ENCODE assay signal across 13 mouse cellular contexts in the genomic region with DNA sequence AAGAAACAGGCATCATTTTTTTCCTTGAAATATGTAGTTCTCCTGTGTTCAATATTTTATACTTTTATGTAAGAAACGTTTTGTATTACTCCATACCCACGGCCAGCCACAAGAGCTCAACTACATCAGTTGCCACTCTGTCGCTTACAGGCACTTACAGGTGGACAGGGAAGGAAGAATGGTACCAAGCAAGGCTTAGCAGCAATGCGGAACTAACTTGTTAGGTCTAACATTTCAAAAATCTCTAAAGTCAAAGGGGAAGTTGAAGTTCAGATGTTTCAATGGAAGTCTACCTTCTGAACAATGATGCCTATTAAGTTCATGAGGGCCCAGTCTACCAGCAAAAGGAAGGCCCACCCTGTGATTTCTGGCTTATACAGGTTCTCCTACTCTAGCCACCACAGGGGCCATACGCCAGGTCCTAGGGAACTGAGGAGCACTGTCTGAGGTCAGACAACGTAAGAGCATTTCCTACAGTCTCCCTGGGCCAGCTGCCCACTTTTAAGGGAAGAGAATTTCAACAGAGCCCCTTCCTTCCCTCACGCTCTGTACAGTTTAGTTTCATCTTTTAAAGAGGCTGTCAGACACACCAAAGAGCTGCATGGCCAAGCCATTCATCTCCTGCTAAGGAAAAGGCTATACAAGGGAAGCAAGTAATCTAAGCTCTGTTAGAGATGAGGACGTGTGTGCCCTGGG.
"Had no signal": no experiment of that assay in that cellular context is flagged by ENCODE, and none has a peak within 500 bp of the region (broad histone marks: within the 10 kb centered on the region; RNA-seq: fewer than 3 reads in every experiment).

No protein-coding gene starts in this region.

- H3K9ac ChIP-seq: kidney, embryonic 15.5 days; limb, embryonic 12.5 days; liver, embryonic 15.5 days; lung, embryonic 15.5 days; neural tube, embryonic 15.5 days had no signal

- H3K27me3 ChIP-seq: kidney, embryonic 15.5 days; limb, embryonic 12.5 days; liver, embryonic 15.5 days; lung, embryonic 15.5 days; neural tube, embryonic 15.5 days had no signal

- H3K9me3 ChIP-seq: kidney, embryonic 15.5 days; liver, embryonic 15.5 days; lung, embryonic 15.5 days had no signal

- ATAC-seq: intestine, postnatal 0 days had no signal

- H3K4me3 ChIP-seq: kidney, embryonic 15.5 days; limb, embryonic 12.5 days; liver, embryonic 15.5 days; lung, embryonic 15.5 days; midbrain, embryonic 10.5 days; myocyte; neural tube, embryonic 15.5 days had no signal

- H3K36me3 ChIP-seq: kidney, embryonic 15.5 days; limb, embryonic 12.5 days; liver, embryonic 15.5 days; lung, embryonic 15.5 days; midbrain, embryonic 10.5 days; neural tube, embryonic 15.5 days had no signal

- H3K27ac ChIP-seq: kidney, embryonic 15.5 days; limb, embryonic 12.5 days; liver, embryonic 15.5 days; lung, embryonic 15.5 days; midbrain, embryonic 10.5 days; neural tube, embryonic 15.5 days had no signal

- DNase-seq: kidney, postnatal 25 days; liver; midbrain, embryonic 14.5 days; thymus, adult 18-20 months; thymus, postnatal 14 days had no signal

- H3K4me1 ChIP-seq: liver, embryonic 15.5 days; lung, embryonic 15.5 days had no signal

- H3K4me2 ChIP-seq: kidney, embryonic 15.5 days; limb, embryonic 12.5 days; liver, embryonic 15.5 days; lung, embryonic 15.5 days; neural tube, embryonic 15.5 days had no signal
